Mouse (Mus musculus) megakaryocyte, embryonic 14.5 days (primary cell): Measurements from ENCODE around the gene Gm21996. TPM values are rescaled to one million over a fixed set of nuclear protein-coding genes. Genes with fewer than 3 reads are reported as not detected.
"Not testable (repeated sequence)": the region's sequence is repeated elsewhere in the genome, so short reads cannot be mapped to it uniquely, and the experiment has no call there.

Experiments used
- H3K27me3 ChIP-seq: replicated peaks from 2 replicates; pipeline ENCODE3; 2012; ENCODE audit warnings: inconsistent platforms
- H3K36me3 ChIP-seq: replicated peaks from 2 replicates; pipeline ENCODE3; 2012; ENCODE audit warnings: low read length, inconsistent platforms, mixed read lengths
- H3K4me1 ChIP-seq: 2 replicates; pipeline ENCODE4 v1.6.1; 2012; ENCODE audit warnings: inconsistent platforms
- H3K4me3 ChIP-seq: replicated peaks from 2 replicates; pipeline ENCODE3; 2012; ENCODE audit warnings: moderate library complexity, mild to moderate bottlenecking, inconsistent platforms
- H3K9me3 ChIP-seq: 2 replicates; pipeline ENCODE4 v1.6.1; 2012; ENCODE audit warnings: inconsistent platforms
- polyA plus RNA-seq: library from polyadenylated mRNA; stranded (reverse); fragments of >175 nt; gene quantifications from 2 replicates; pipeline ENCODE4 v1.2.3, GENCODE M21; 2012; ENCODE audit warnings: low replicate concordance; ENCODE audit not compliant: insufficient read depth

Gene Gm21996
- polyA plus RNA-seq = not detected in 2 replicates

DNA sequence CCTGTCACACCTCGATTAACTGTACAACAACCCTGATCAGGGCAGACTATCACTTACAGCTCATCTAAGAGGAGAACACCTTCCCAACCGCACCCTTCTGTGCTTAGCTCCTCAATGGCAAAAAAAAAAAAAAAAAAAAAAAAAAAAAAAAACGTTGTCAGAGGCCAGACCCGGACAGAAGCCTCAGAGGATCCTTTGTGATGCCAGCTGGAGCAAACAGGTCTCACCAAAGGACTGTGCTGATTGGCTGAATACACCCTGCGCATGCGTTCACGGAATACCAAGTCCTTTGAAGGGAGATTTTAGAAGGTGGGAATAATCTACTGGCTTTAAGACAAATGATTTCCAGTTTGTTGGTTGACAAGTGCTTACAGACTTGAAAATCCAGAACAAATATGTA is at the start of gene Gm21996:
Gm21996 (minus strand) TSS at position 101 of the 400 bp plus-strand sequence.
- H3K4me3 ChIP-seq, H3K9me3 ChIP-seq, H3K4me1 ChIP-seq, H3K36me3 ChIP-seq, H3K27me3 ChIP-seq: not testable (repeated sequence)
